Mouse (Mus musculus): ENCODE results near the gene Gpa33. TPM values are rescaled to one million over a fixed set of nuclear protein-coding genes. Genes with fewer than 3 reads are reported as not detected.

Gene Gpa33
- not detected for polyA plus RNA-seq (2017; shearing (Covaris generic))

DNA sequence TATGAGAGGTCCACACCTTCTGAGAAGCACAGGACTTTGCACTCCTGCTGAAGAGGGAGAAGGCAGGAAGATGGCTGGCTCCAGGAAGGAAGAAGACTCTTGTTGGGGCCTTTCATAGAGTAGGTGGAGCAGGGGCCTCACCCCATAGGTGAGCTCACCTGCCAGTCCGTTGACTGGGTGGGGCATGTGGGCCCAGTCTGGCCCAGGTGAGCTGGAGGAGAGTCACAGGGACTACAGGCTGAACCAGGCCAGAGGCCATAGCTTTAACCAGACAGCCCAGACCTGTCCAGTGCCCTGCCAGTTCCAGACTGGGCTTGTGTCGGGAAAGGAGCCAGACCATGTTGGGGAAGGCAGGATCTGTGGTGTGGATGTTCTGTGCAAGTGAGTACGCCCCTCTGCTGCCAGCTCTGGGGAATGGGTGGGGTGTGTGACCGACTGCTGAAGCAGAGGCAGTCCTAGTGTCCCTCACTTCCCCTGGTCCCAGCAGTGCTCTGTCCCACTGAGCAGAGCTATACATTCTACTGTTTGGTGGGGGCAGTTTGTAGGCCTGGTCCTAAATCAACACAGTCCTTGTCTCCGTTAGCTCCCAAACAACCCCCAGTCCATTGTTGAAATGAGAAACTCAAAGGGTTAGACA lies at the start of gene Gpa33:
TSS of gene Gpa33 (plus strand) at position 15 of the 637 bp plus-strand sequence.

DNA sequence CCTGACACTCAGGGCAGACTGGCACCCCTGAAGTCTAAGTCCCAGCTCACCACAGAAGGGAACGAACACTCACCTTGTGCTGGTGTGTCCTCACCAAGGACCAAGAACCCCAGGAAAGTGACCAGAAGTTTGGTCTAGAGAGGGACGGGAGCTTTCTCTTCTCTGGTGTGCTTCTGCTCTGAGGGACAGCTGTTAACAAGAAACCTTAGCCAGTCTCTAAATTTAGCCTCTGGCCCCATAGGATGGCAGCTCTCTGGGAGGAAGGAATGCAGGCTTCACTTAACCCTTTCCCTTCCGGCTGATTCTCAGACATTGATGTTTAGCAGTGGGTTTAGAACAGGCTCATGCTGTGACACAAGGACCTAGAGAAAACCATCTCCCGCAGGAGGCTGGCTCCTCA lies 2.3 kb upstream of the Gpa33 start, which contains the start of gene Dusp27:
TSS of gene Dusp27 (minus strand) at position 204 of the 400 bp plus-strand sequence.

Other genes with a start within 250 kb of the Gpa33 start
- gene Pou2f1, start 127.6 kb upstream of the Gpa33 start, polyA plus RNA-seq (2017; shearing (Covaris generic)) = 29.9 TPM
- gene Dusp27, start 2.3 kb upstream of the Gpa33 start, polyA plus RNA-seq (2017; shearing (Covaris generic)) = 0.07 TPM
- not detected for gene Mael, start 108.5 kb downstream of the Gpa33 start, polyA plus RNA-seq (2017; shearing (Covaris generic))
- not detected for gene Ildr2, start 123.9 kb downstream of the Gpa33 start, polyA plus RNA-seq (2017; shearing (Covaris generic))
- gene Tada1, start 248.9 kb downstream of the Gpa33 start, polyA plus RNA-seq (2017; shearing (Covaris generic)) = 60.3 TPM

All from inflammation-experienced regulatory T-cells, adult 16 weeks (primary cell).